Mouse (Mus musculus): ENCODE measurements around the gene Rabep2. TPM values are rescaled to one million over a fixed set of nuclear protein-coding genes. Genes with fewer than 3 reads are reported as not detected.

The Rabep2 gene
- polyA plus RNA-seq, 1 experiment from 2014 or later: 33.8 TPM

DNA sequence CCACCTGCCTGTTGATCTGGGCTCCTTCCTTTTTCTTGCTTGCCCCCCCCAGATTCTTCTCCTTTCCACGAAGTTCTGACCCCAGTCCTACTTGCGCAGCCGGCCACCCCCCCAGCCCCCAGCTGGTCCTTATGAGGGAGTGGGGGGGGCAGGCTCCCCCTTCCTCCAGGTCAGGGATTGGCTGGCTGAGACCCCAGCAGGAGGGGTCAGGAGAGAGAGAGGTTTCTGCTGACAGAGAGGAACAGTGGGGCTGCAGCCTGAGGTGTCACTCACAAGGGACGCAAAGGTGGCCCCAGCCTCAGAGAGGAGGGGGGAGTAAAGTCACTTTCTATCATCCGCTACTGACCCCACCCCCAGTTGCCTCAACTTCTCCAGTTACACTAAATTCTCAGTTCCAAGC, 34.4 kb downstream of the Rabep2 start, which contains the start of gene Atp2a1:
Atp2a1 (minus strand) TSS at position 105 of the 400 bp plus-strand sequence.
- no peak within 1 kb of the TSS for H3K27ac ChIP-seq (ENCODE audit: low read depth)

DNA sequence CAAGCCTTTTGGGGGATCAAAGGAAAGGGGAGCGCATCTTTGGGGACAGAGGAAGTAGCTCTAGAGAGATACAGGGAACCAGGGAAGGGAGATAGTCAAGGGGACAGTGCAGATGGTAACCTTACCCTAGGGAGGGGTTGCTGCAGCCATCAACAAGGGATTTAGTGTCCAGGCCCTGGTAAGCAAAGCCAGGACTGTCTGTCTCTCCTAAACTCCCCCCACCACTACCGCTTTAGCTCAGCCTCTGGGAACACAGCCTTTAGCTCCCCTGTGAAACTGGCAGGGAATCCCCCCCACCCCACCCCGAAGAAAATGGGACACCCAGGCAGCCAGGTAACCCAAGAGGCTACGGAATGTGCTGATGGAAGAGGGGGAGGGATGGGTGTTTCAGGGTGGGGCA, 35.0 kb downstream of the Rabep2 start:
- Histone ChIP-seq H3K27me3 (ENCODE audit: insufficient read depth, low read length) (no peaks in the 10 kb centered on the region), H3K27ac (ENCODE audit: low read depth) (no peak overlapping the region), H3K36me3 (ENCODE audit: insufficient read depth) (peaks cover 24% of the 10 kb centered on the region), H3K4me1 (ENCODE audit: insufficient read depth) (no peaks in the 10 kb centered on the region), H3K4me2 (no peak overlapping the region), H3K9ac (no peak overlapping the region), H3K4me3 (ENCODE audit: low read depth, low read length) (no peak overlapping the region), H3K9me3 (ENCODE audit: low read depth, low read length) (no peaks in the 10 kb centered on the region)
- ATAC-seq (ENCODE audit: insufficient read depth) (no peak), DNase-seq (no peak)
- TF ChIP-seq CTCF (IDR thresholded peaks at IDR 0.05; ENCODE audit: low read depth): no peak
- 49% methylated on average over 4 of the region's 4 CpGs for WGBS

More for the DNA sequence above, 34.4 kb downstream of the Rabep2 start, which contains the start of gene Atp2a1:
- Histone ChIP-seq H3K4me3 (ENCODE audit: low read depth, low read length) (no peak within 1 kb of the TSS), H3K4me2 (no peak within 1 kb of the TSS), H3K9me3 (ENCODE audit: low read depth, low read length) (no peaks in the 10 kb centered on the region), H3K36me3 (ENCODE audit: insufficient read depth) (peaks cover 19% of the 10 kb centered on the region), H3K27me3 (ENCODE audit: insufficient read depth, low read length) (no peaks in the 10 kb centered on the region), H3K9ac (0 out of 2 replicates have a peak within 1 kb of the TSS, but pooled peaks have one; percentile 6), H3K4me1 (ENCODE audit: insufficient read depth) (no peaks in the 10 kb centered on the region)
- DNase-seq (no peak), ATAC-seq (ENCODE audit: insufficient read depth) (no peak)
- TF ChIP-seq CTCF (IDR thresholded peaks at IDR 0.05; ENCODE audit: low read depth): no peak
- 27% methylated on average over 5 of the region's 5 CpGs for WGBS

DNA sequence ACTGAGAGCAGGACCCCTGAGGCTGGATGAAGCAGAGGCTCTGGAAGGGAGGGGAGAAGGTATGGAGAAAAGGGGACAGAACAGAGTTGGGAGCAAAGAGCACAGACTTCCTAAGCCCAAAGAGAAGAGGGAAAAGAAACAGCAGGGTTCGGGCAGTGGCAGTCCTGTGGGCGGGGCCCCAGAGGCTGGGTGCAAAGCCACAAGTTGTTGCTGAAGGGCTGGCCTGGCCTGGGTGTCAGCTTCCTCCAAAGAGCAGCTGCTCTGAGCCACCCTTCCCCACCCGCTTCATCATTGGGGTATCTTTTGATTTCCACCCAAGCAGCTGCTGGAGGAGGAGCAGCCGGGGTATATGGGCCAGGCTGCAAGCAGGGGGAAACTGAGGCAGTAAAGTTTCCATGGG, 35.6 kb downstream of the Rabep2 start:
- Histone ChIP-seq H3K9me3 (ENCODE audit: low read depth, low read length) (no peaks in the 10 kb centered on the region), H3K9ac (0 out of 2 replicates have a peak overlapping the region, but pooled peaks have one; percentile 6), H3K4me3 (ENCODE audit: low read depth, low read length) (no peak overlapping the region), H3K4me1 (ENCODE audit: insufficient read depth) (no peaks in the 10 kb centered on the region), H3K4me2 (no peak overlapping the region), H3K27me3 (ENCODE audit: insufficient read depth, low read length) (no peaks in the 10 kb centered on the region), H3K27ac (ENCODE audit: low read depth) (no peak overlapping the region), H3K36me3 (ENCODE audit: insufficient read depth) (peaks cover 30% of the 10 kb centered on the region)
- 48% methylated on average over 4 of the region's 4 CpGs for WGBS
- no peak for TF ChIP-seq CTCF (IDR thresholded peaks at IDR 0.05; ENCODE audit: low read depth)
- no peak for DNase-seq
- no peak for ATAC-seq (ENCODE audit: insufficient read depth)

DNA sequence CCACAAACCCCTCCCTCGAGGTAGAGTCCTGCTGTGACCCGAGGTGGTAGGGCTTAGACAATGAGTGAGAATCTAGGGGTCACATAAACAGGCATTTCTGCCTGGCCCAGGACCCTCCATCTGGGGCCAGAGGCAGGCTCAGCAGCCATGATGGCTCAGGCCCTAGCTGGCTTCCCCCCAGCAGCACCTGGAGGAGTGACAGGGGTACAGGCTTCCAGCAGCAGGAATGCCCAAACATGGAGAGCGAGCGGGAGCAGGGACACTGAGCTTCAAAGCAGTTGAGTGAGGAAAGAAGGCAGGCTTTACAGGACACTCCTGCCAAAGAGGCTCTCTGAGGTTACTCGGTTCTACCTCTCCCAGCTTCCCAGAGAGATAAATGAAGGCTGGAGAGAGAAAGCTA, 36.3 kb downstream of the Rabep2 start:
- peaks cover 37% of the 10 kb centered on the region for H3K36me3 ChIP-seq (ENCODE audit: insufficient read depth)
- no peak overlapping the region for H3K9ac ChIP-seq
- no peak for DNase-seq
- H3K4me1 ChIP-seq (ENCODE audit: insufficient read depth): no peaks in the 10 kb centered on the region
- no peaks in the 10 kb centered on the region for H3K9me3 ChIP-seq (ENCODE audit: low read depth, low read length)
- ATAC-seq (ENCODE audit: insufficient read depth): no peak
- H3K4me2 ChIP-seq: no peak overlapping the region
- WGBS: 29% methylated on average over 5 of the region's 5 CpGs
- no peaks in the 10 kb centered on the region for H3K27me3 ChIP-seq (ENCODE audit: insufficient read depth, low read length)
- H3K27ac ChIP-seq (ENCODE audit: low read depth): peak overlapping the region; percentile 12; the same call in 1 of the 2 replicates
- no peak overlapping the region for H3K4me3 ChIP-seq (ENCODE audit: low read depth, low read length)
- no peak for TF ChIP-seq CTCF (IDR thresholded peaks at IDR 0.05; ENCODE audit: low read depth)

DNA sequence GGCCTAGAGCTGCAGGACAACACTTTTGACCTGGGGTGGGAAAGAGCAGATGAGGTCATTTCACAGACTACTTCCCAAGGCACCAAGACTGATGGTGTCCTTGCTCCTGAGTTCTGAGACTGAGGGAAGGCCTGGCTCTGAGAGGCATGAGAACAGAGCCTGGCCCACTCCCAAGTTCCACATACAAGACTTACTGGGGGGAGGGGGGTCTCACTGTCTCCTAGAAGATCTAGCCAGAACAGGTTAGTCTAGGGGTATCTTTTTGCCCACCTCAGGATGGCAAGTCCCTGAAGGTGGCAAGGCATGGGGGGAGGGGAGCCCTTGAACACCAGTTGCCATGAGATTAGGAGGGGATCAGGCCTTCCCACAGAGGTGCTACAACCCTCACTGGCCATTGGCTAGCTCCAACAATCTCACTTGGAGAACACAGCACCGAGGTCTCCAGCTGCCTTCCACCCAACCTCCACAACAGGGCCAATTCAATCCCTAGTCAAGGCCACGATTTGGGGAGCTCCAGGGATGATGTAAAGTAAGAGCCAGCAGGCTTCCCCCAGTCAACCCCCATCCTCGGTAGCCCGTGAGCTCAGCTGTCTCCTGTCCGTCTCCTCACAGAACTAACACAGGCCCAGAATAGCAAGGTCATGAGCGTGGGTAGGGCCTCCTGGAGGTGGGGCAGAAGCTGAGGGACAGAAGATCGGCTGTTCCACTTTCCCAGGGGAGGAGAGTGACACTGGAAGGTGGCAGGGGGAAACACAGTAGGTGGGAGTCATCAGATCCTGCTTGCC, 36.9 kb downstream of the Rabep2 start:
- ATAC-seq (ENCODE audit: insufficient read depth): no peak
- H3K4me2 ChIP-seq: no peak overlapping the region
- WGBS: 20% methylated on average over 7 of the region's 7 CpGs

DNA sequence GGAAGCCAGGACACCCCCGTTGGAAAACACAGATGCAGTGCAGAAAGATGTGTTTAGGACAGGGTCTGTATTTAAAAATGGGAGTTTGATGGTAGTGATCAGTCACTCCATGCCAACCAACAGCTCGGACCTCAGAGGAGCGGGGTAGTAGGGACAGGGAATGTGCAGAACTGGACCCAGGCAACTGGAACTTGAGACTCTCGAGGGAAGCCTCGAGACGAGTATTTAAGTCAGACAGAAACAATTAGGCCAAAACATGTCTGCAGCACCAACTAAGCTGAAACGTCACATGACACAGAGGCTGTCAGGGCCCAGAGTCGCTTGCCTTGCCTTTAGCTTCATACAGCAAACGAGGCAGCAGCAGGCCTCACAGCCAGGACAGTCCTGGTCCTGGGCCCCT, 37.6 kb downstream of the Rabep2 start:
- no peak for TF ChIP-seq CTCF (IDR thresholded peaks at IDR 0.05; ENCODE audit: low read depth)
- no peak overlapping the region; the same call in 1 of the 2 replicates for H3K27ac ChIP-seq (ENCODE audit: low read depth)
- peaks cover 47% of the 10 kb centered on the region for H3K36me3 ChIP-seq (ENCODE audit: insufficient read depth)
- no peak overlapping the region for H3K4me3 ChIP-seq (ENCODE audit: low read depth, low read length)
- no peaks in the 10 kb centered on the region for H3K4me1 ChIP-seq (ENCODE audit: insufficient read depth)
- WGBS: 36% methylated on average over 9 of the region's 9 CpGs
- ATAC-seq (ENCODE audit: insufficient read depth): no peak
- H3K9ac ChIP-seq: no peak overlapping the region
- no peaks in the 10 kb centered on the region for H3K27me3 ChIP-seq (ENCODE audit: insufficient read depth, low read length)
- peak; percentile 15 for DNase-seq
- no peaks in the 10 kb centered on the region for H3K9me3 ChIP-seq (ENCODE audit: low read depth, low read length)
- H3K4me2 ChIP-seq: no peak overlapping the region

More for the DNA sequence above, 36.9 kb downstream of the Rabep2 start:
- Histone ChIP-seq H3K9ac (no peak overlapping the region), H3K27ac (ENCODE audit: low read depth) (peak overlapping the region; percentile 12; the same call in 1 of the 2 replicates), H3K27me3 (ENCODE audit: insufficient read depth, low read length) (no peaks in the 10 kb centered on the region), H3K36me3 (ENCODE audit: insufficient read depth) (peaks cover 42% of the 10 kb centered on the region), H3K4me3 (ENCODE audit: low read depth, low read length) (no peak overlapping the region), H3K9me3 (ENCODE audit: low read depth, low read length) (no peaks in the 10 kb centered on the region), H3K4me1 (ENCODE audit: insufficient read depth) (no peaks in the 10 kb centered on the region)
- no peak for DNase-seq
- TF ChIP-seq CTCF (IDR thresholded peaks at IDR 0.05; ENCODE audit: low read depth): no peak

DNA sequence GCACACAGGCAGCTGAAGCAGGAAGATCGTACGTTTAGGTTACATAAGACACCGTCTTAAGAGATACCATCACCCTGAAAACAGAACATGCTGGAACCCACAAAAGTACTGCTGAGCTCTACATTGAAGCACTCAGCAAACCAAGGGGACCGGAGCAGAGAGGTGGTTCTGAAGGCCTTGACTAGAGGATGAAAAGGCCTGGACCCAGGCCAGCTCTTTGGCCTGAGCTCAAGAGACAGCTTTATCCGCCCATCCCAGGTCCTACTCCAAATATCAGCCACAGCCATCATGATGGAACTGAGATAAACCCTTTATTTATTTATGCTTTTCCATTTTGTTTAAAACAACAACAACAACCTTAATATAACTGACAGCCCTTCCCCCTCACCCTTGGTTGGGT, 38.1 kb downstream of the Rabep2 start:
- no peak for ATAC-seq (ENCODE audit: insufficient read depth)
- 78% methylated on average over 5 of the region's 5 CpGs for WGBS
- Histone ChIP-seq H3K27ac (ENCODE audit: low read depth) (no peak overlapping the region), H3K4me1 (ENCODE audit: insufficient read depth) (no peaks in the 10 kb centered on the region), H3K9me3 (ENCODE audit: low read depth, low read length) (no peaks in the 10 kb centered on the region), H3K27me3 (ENCODE audit: insufficient read depth, low read length) (no peaks in the 10 kb centered on the region), H3K36me3 (ENCODE audit: insufficient read depth) (peaks cover 53% of the 10 kb centered on the region), H3K9ac (no peak overlapping the region), H3K4me3 (ENCODE audit: low read depth, low read length) (no peak overlapping the region), H3K4me2 (no peak overlapping the region)
- DNase-seq: no peak
- TF ChIP-seq CTCF (IDR thresholded peaks at IDR 0.05; ENCODE audit: low read depth): no peak
